Mouse (Mus musculus) left cerebral cortex, postnatal 10 days (tissue): ENCODE measurements around the gene Klra5. TPM values are rescaled to one million over a fixed set of nuclear protein-coding genes. Genes with fewer than 3 reads are reported as not detected.
"Not testable (repeated sequence)": the region's sequence is repeated elsewhere in the genome, so short reads cannot be mapped to it uniquely, and the experiment has no call there.

Source experiments
- DNase-seq, 2 experiments: peaks; one replicate each; pipeline ENCODE4 v3.0.0; 2021 to 2022; ENCODE audit warnings: low spot score in 2 of 2, mixed read lengths in 1 of 2; ENCODE audit errors: extremely low spot score in 1 of 2
- intact Hi-C: fragments of 180-260 bp; cut with DNase I; formaldehyde crosslinking; loops from one replicate; pipeline ENCODE4 v1.15.1; 2025
- total RNA-seq, 2 experiments: library from RNA; stranded (reverse); gene quantifications; 2 replicates each; pipeline ENCODE4 v1.2.3; 2021

Klra5 gene
- total RNA-seq: not detected

DNA sequence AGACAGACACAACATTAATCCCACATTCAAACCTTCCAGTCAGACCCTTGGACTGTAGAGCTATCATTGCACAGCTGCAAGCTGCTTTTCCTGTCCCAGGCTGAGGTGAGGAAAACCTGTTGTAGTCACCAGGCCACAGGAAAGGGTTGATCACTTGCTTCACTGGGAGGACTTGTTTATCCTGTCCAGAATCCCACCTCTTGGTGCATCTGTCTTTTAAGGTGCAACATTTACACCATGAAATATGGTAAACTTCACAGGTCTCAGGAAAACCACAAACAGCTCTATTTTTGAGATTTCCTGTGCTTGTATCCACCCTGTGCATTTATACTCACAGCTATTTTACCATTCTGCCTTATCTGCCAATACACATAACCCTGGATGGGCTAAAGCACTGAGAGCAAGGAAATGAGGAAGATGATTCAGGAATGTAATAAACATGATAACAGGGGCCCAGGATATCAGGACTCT lies at the start of gene Klra5:
Gene Klra5 (minus strand): TSS at position 175 of the 471 bp plus-strand sequence.
- intact Hi-C loops, DNase-seq: not testable (repeated sequence)

DNA sequence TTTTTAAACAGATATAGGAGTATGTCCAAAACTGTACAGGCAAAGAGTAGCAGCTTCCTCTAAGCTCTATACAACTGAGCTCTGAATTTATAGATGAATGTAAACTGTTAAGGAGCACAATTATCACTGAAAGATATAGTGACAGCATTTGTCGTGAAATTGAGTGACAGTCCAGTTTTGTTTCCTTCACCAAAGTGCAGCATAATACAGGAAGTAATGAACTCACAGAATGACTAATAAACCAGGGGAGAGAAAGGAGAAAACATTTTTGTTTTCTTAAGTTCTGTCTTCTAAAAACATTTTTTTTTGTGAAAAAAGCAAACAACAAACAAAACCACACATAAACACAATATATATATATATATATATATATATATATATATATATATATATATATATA lies 454 bp downstream of the Klra5 start:
- no peak for DNase-seq
- intact Hi-C loops: no loop called here

- intact Hi-C loops: no loop called here
- no peak for DNase-seq
Measured at GRCm38 (mm10) chr6:129882525-129882924, 34.9 kb downstream of the Klra5 start.

DNA sequence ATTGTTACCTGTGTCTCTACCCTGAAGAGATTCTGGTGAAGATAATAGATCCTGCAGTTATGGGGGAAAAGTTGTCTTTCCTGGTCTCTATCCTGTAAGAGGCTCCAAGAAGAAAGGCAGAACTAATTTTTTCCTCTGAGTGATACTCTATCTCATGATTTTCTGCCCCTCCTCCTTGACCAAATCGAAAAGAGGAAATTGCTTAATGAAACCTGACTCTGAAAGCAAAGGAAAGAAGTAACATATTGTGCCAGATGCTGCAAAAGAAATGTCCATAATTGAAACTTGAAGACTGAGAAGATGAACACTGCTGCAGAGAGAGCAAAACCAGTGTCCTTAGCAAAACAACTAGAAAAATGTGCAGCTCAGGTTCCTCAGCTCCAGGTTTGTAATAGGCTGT lies 40.9 kb downstream of the Klra5 start, which contains the start of gene Klra17:
Gene Klra17 (minus strand): TSS at position 124 of the 400 bp plus-strand sequence.
- DNase-seq: no peak
- intact Hi-C loops: no loop called here

- intact Hi-C loops, DNase-seq: not testable (repeated sequence)
Measured at GRCm38 (mm10) chr6:129862349-129862748, 55.1 kb downstream of the Klra5 start, which contains the start of gene Gm17631. Gene Gm17631, plus strand, starts transcription at chr6:129862649.

Other genes with a start within 250 kb of the Klra5 start
- not detected for gene Klrc1, start 238.7 kb downstream of the Klra5 start, total RNA-seq
- not detected for gene Klri1, start 200.5 kb downstream of the Klra5 start, total RNA-seq
- under 1 TPM; 0.14 to 0.19 TPM for gene Klri2, start 177.2 kb downstream of the Klra5 start, total RNA-seq
- gene Gm156, start 133.4 kb downstream of the Klra5 start, total RNA-seq: not detected
- not detected for gene Gm17631, start 55.0 kb downstream of the Klra5 start, total RNA-seq
- gene Klra17, start 41.0 kb downstream of the Klra5 start, total RNA-seq: not detected
- not detected for gene Klra6, start 109.3 kb upstream of the Klra5 start, total RNA-seq
- not detected for gene Klra4, start 149.6 kb upstream of the Klra5 start, total RNA-seq
- not detected for gene Klra8, start 212.2 kb upstream of the Klra5 start, total RNA-seq